Comparison of ENCODE assay signal across 8 mouse cellular contexts in genomic region chr7:141122245-141122644, GRCm38 (mm10). TPM values are rescaled to one million over a fixed set of nuclear protein-coding genes. Genes with fewer than 3 reads are reported as not detected.
DNase-seq lines count a peak whose midpoint lies in the region; ATAC-seq and TF ChIP-seq lines count a peak whose summit lies in the region.

Gene Ptdss2, plus strand, starts transcription at chr7:141122382.

- H3K36me3 ChIP-seq in heart, embryonic 15.5 days, result no peaks in the 10 kb centered on the region
- H3K36me3 ChIP-seq in lung, embryonic 15.5 days, result no peaks in the 10 kb centered on the region
- no peaks in the 10 kb centered on the region for H3K36me3 ChIP-seq in stomach, embryonic 15.5 days

- 42% methylated on average over 14 of the region's 14 CpGs for WGBS in heart, embryonic 15.5 days
- 31% methylated on average over 14 of the region's 14 CpGs for WGBS in lung, embryonic 15.5 days
- 36% methylated on average over 14 of the region's 14 CpGs for WGBS in stomach, embryonic 15.5 days

- DNase-seq in ovary, postnatal 36 days (ENCODE audit: low spot score), result peak; percentile 21
- no peak for DNase-seq in ovary, postnatal 14 days (ENCODE audit: low spot score)
- peak; percentile 81 to 87 for DNase-seq in kidney, postnatal 25 days
- no peak for DNase-seq in frontal cortex, postnatal 10 days (ENCODE audit: low spot score in 2 of 2)

- peak within 1 kb of the TSS; percentile 47 for H3K4me3 ChIP-seq in embryonic fibroblast, embryonic 13.5 days (ENCODE audit: insufficient read depth, low read length)
- peak within 1 kb of the TSS; percentile 74 for H3K4me3 ChIP-seq in heart, embryonic 15.5 days
- peak within 1 kb of the TSS; percentile 63 for H3K4me3 ChIP-seq in lung, embryonic 15.5 days
- peak within 1 kb of the TSS; percentile 70 for H3K4me3 ChIP-seq in stomach, embryonic 15.5 days (replicated peaks)

- H3K9me3 ChIP-seq in heart, embryonic 15.5 days (replicated peaks), result no peaks in the 10 kb centered on the region
- no peaks in the 10 kb centered on the region for H3K9me3 ChIP-seq in lung, embryonic 15.5 days
- H3K9me3 ChIP-seq in stomach, embryonic 15.5 days, result no peaks in the 10 kb centered on the region

- ATAC-seq in heart, embryonic 15.5 days (replicated peaks; ENCODE audit: insufficient number of reproducible peaks, insufficient read depth, low FRiP score, low read depth), result no peak
- ATAC-seq in lung, embryonic 15.5 days (ENCODE audit: borderline replicate concordance, extremely low read depth, low FRiP score, low TSS enrichment), result no peak
- ATAC-seq in stomach, embryonic 15.5 days (ENCODE audit: insufficient read depth, low FRiP score, low read depth), result no peak

- no peak for TF ChIP-seq CTCF in embryonic fibroblast, embryonic 13.5 days (IDR thresholded peaks at IDR 0.05; ENCODE audit: borderline replicate concordance, insufficient read depth, low read length)

- peak within 1 kb of the TSS; percentile 43 for H3K27ac ChIP-seq in embryonic fibroblast, embryonic 13.5 days (ENCODE audit: insufficient read depth, low read length)
- H3K27ac ChIP-seq in heart, embryonic 15.5 days, result peak within 1 kb of the TSS; percentile 95
- peak within 1 kb of the TSS; percentile 85 for H3K27ac ChIP-seq in lung, embryonic 15.5 days
- peak within 1 kb of the TSS; percentile 87 for H3K27ac ChIP-seq in stomach, embryonic 15.5 days

- peak within 1 kb of the TSS; percentile 77 for H3K4me2 ChIP-seq in heart, embryonic 15.5 days
- peak within 1 kb of the TSS; percentile 81 for H3K4me2 ChIP-seq in lung, embryonic 15.5 days
- peak within 1 kb of the TSS; percentile 77 for H3K4me2 ChIP-seq in stomach, embryonic 15.5 days

- H3K9ac ChIP-seq in heart, embryonic 15.5 days, result peak within 1 kb of the TSS; percentile 67
- H3K9ac ChIP-seq in lung, embryonic 15.5 days, result peak within 1 kb of the TSS; percentile 62
- H3K9ac ChIP-seq in stomach, embryonic 15.5 days, result peak within 1 kb of the TSS; percentile 48

- no peaks in the 10 kb centered on the region for H3K4me1 ChIP-seq in embryonic fibroblast, embryonic 13.5 days (ENCODE audit: control insufficient read depth, insufficient read depth, low read length)
- H3K4me1 ChIP-seq in heart, embryonic 15.5 days (replicated peaks), result peaks cover 16% of the 10 kb centered on the region
- H3K4me1 ChIP-seq in lung, embryonic 15.5 days, result peaks cover 5% of the 10 kb centered on the region
- H3K4me1 ChIP-seq in stomach, embryonic 15.5 days, result peaks cover 4% of the 10 kb centered on the region; the same call in 1 of the 2 replicates

- no peak for TF ChIP-seq POLR2A in embryonic fibroblast, embryonic 13.5 days (IDR thresholded peaks at IDR 0.05; ENCODE audit: low read depth, low read length)

- peaks cover 4% of the 10 kb centered on the region for H3K27me3 ChIP-seq in heart, embryonic 15.5 days
- no peaks in the 10 kb centered on the region for H3K27me3 ChIP-seq in lung, embryonic 15.5 days
- no peaks in the 10 kb centered on the region for H3K27me3 ChIP-seq in stomach, embryonic 15.5 days (replicated peaks)

RNA-seq across cellular contexts. Expression of gene Ptdss2, which starts in this region (rescaled TPM):
- 27.0 and 28.3 TPM in 2 replicates for polyA plus RNA-seq in embryonic fibroblast, embryonic 13.5 days (2011; ENCODE audit: insufficient read length, low read depth, missing spikeins)
- polyA plus RNA-seq in heart, embryonic 15.5 days (2015; fragmentation: Nextera tagmentation; extraction: Ambion mirVana), result 51.9 and 56.5 TPM in 2 replicates
- polyA plus RNA-seq in lung, embryonic 15.5 days (2015; fragmentation: Nextera tagmentation; extraction: Ambion mirVana), result 70.1 and 70.6 TPM in 2 replicates
- polyA plus RNA-seq in stomach, embryonic 15.5 days (2015; fragmentation: Nextera tagmentation; extraction: Ambion mirVana), result 58.6 and 60.7 TPM in 2 replicates

Comparison
In these comparisons a context has a peak if more than half of its experiments do, and no peak if none do; other contexts are left out.
1. DNase-seq: peak in ovary, postnatal 36 days (single experiment) and kidney, postnatal 25 days (2 of 2); none in ovary, postnatal 14 days (single experiment) and frontal cortex, postnatal 10 days (0 of 2).
2. H3K27ac ChIP-seq: peak in every context shown above with its lines; median percentile 95 in heart, embryonic 15.5 days; 87 in stomach, embryonic 15.5 days; 85 in lung, embryonic 15.5 days; 43 in embryonic fibroblast, embryonic 13.5 days.
3. Peak in every context shown above with its lines, with median percentiles within 50 percentile points of each other: H3K4me3 ChIP-seq, H3K4me2 ChIP-seq and H3K9ac ChIP-seq.